Mouse (Mus musculus) embryonic fibroblast, embryonic 13.5 days (primary cell): ENCODE results near the gene Zbed6.

Experiments
- CTCF ChIP-seq: IDR thresholded peaks from 2 replicates; pipeline ENCODE4 v1.5.1; 2011; ENCODE audit warnings: mild to moderate bottlenecking, control low read depth, low read length, moderate library complexity, borderline replicate concordance; ENCODE audit not compliant: insufficient read depth
- POLR2A ChIP-seq: IDR thresholded peaks from 2 replicates; pipeline ENCODE4 v1.6.1; 2011; ENCODE audit warnings: low read depth, mild to moderate bottlenecking, control low read depth, low read length, moderate library complexity

- TF ChIP-seq POLR2A = peak; percentile 93
- no peak for TF ChIP-seq CTCF
These were observed 683 bp upstream of the Zbed6 start, which contains the start of gene Gm38394 for GRCm38 (mm10) chr1:133661203-133661933.
